Mouse (Mus musculus): ENCODE data around the gene Slc4a2. TPM values are rescaled to one million over a fixed set of nuclear protein-coding genes. Genes with fewer than 3 reads are reported as not detected.

Slc4a2 gene
- total RNA-seq, 2 experiments from 2014 or later, result 26.2 to 39.8 TPM

GRCm38 (mm10) chr5:24470600-24470999 lies 47.0 kb downstream of the Slc4a2 start:
- DNase-seq, result peak; percentile 79

- DNase-seq, result no peak
Measured at GRCm38 (mm10) chr5:24472884-24473619, 49.4 kb downstream of the Slc4a2 start.

GRCm38 (mm10) chr5:24474025-24474722 lies 50.5 kb downstream of the Slc4a2 start:
- DNase-seq, result no peak

- peak; percentile 56 for DNase-seq
Measured at GRCm38 (mm10) chr5:24474723-24475261, 51.2 kb downstream of the Slc4a2 start.

GRCm38 (mm10) chr5:24475476-24476241 lies 52.0 kb downstream of the Slc4a2 start:
- no peak for DNase-seq

GRCm38 (mm10) chr5:24477909-24478308 lies 54.3 kb downstream of the Slc4a2 start:
- DNase-seq, result no peak

GRCm38 (mm10) chr5:24481647-24482046 lies 58.0 kb downstream of the Slc4a2 start:
- DNase-seq, result peak; percentile 75

GRCm38 (mm10) chr5:24482247-24483079 lies 58.8 kb downstream of the Slc4a2 start:
- no peak for DNase-seq

GRCm38 (mm10) chr5:24483326-24483725 lies 59.7 kb downstream of the Slc4a2 start:
- peak; percentile 53 for DNase-seq

GRCm38 (mm10) chr5:24484963-24485362 lies 61.3 kb downstream of the Slc4a2 start:
- no peak for DNase-seq

- DNase-seq, result peak; percentile 93
Measured at GRCm38 (mm10) chr5:24486097-24486496, 62.5 kb downstream of the Slc4a2 start.

GRCm38 (mm10) chr5:24486738-24487137 lies 63.1 kb downstream of the Slc4a2 start:
- no peak for DNase-seq

GRCm38 (mm10) chr5:24490413-24490920 lies 66.8 kb downstream of the Slc4a2 start:
- DNase-seq, result no peak

Other genes starting within 250 kb of the Slc4a2 start
- gene Kcnh2, start 72.2 kb upstream of the Slc4a2 start, total RNA-seq (2021), result 10 to 100 TPM in 1 of 2 experiments, 1 to 10 TPM in 1; 5.4 to 10.8 TPM
- gene Nos3, start 59.0 kb upstream of the Slc4a2 start, total RNA-seq (2021), result 10 to 100 TPM in 1 of 2 experiments, 1 to 10 TPM in 1; 7.7 to 11.2 TPM
- gene Atg9b, start 31.7 kb upstream of the Slc4a2 start, total RNA-seq (2021), result under 1 TPM; 0.23 to 0.26 TPM
- 10 to 100 TPM; 35.9 to 45.5 TPM for gene Abcb8, start 30.2 kb upstream of the Slc4a2 start, total RNA-seq (2021)
- under 1 TPM; 0.12 to 0.36 TPM for gene Asic3, start 10.4 kb upstream of the Slc4a2 start, total RNA-seq (2021)
- gene Cdk5, start 307 bp upstream of the Slc4a2 start, total RNA-seq (2021), result 10 to 100 TPM; 15.5 to 17.5 TPM
- gene Fastk, start 21.4 kb downstream of the Slc4a2 start, total RNA-seq (2021), result 100 to 1,000 TPM; 124 to 142 TPM
- gene Tmub1, start 24.0 kb downstream of the Slc4a2 start, total RNA-seq (2021), result 1 to 10 TPM; 9.0 to 9.9 TPM
- gene Agap3, start 28.3 kb downstream of the Slc4a2 start, total RNA-seq (2021), result 10 to 100 TPM; 61.0 to 61.8 TPM
- gene Gbx1, start 103.4 kb downstream of the Slc4a2 start, total RNA-seq (2021), result not detected
- gene Asb10, start 117.1 kb downstream of the Slc4a2 start, total RNA-seq (2021), result 10 to 100 TPM; 31.3 to 37.4 TPM
- gene 4931409K22Rik, start 133.0 kb downstream of the Slc4a2 start, total RNA-seq (2021), result not detected
- gene Abcf2, start 153.6 kb downstream of the Slc4a2 start, total RNA-seq (2021), result 10 to 100 TPM; 66.4 to 74.0 TPM
- 10 to 100 TPM; 19.6 to 29.4 TPM for gene Chpf2, start 162.9 kb downstream of the Slc4a2 start, total RNA-seq (2021)
- gene Smarcd3, start 200.6 kb downstream of the Slc4a2 start, total RNA-seq (2021), result 100 to 1,000 TPM; 122 to 132 TPM

Data from gastrocnemius, postnatal 10 days (tissue).